Mouse (Mus musculus) retina, embryonic 14.5 days (tissue): Measurements from ENCODE around the gene Samd9l.
"Not testable (repeated sequence)": the region's sequence is repeated elsewhere in the genome, so short reads cannot be mapped to it uniquely, and the experiment has no call there.

Experiments
- DNase-seq: peaks from one replicate; pipeline ENCODE4 v3.0.0-alpha.2; 2015; ENCODE audit warnings: low spot score

Gene Samd9l

GRCm38 (mm10) chr6:3343603-3344247 lies 55.6 kb downstream of the Samd9l start:
- not testable (repeated sequence) for DNase-seq

- DNase-seq = no peak
These were observed 57.9 kb downstream of the Samd9l start for GRCm38 (mm10) chr6:3341479-3341878.

GRCm38 (mm10) chr6:3340928-3341327 lies 58.4 kb downstream of the Samd9l start:
- not testable (repeated sequence) for DNase-seq

GRCm38 (mm10) chr6:3339131-3339530 lies 60.2 kb downstream of the Samd9l start:
- not testable (repeated sequence) for DNase-seq
